Mouse (Mus musculus) heart, embryonic 15.5 days (tissue): ENCODE data around the gene Rad17. TPM values are rescaled to one million over a fixed set of nuclear protein-coding genes. Genes with fewer than 3 reads are reported as not detected.

ENCODE experiments used
- ATAC-seq: fragments of 200-750 bp; cut with Nextera tagmentation; replicated peaks from 2 replicates; pipeline ENCODE4 v1.8.0; 2017; ENCODE audit warnings: low read depth, moderate TSS enrichment; ENCODE audit not compliant: insufficient number of reproducible peaks, insufficient read depth, low FRiP score
- H3K27ac ChIP-seq: fragments of 300-500 bp; sonication (generic); 2 replicates; pipeline ENCODE4 v1.5.1; 2015; ENCODE audit warnings: mild to moderate bottlenecking, inconsistent platforms
- H3K27me3 ChIP-seq: fragments of 300-500 bp; sonication (generic); 2 replicates; pipeline ENCODE4 v1.6.1; 2015; ENCODE audit warnings: inconsistent platforms
- H3K36me3 ChIP-seq: fragments of 300-500 bp; sonication (generic); 2 replicates; pipeline ENCODE4 v1.6.1; 2015; ENCODE audit warnings: mild to moderate bottlenecking, inconsistent platforms
- H3K4me1 ChIP-seq: fragments of 300-500 bp; sonication (generic); replicated peaks from 2 replicates; pipeline ENCODE4 v1.6.1; 2015; ENCODE audit warnings: inconsistent platforms
- H3K4me2 ChIP-seq: fragments of 300-500 bp; sonication (generic); 2 replicates; pipeline ENCODE4 v1.6.1; 2015; ENCODE audit warnings: inconsistent platforms, mild to moderate bottlenecking, moderate library complexity
- H3K4me3 ChIP-seq: fragments of 300-500 bp; sonication (generic); 2 replicates; pipeline ENCODE4 v1.5.1; 2015; ENCODE audit warnings: mild to moderate bottlenecking, inconsistent platforms
- H3K9ac ChIP-seq: fragments of 300-500 bp; sonication (generic); 2 replicates; pipeline ENCODE4 v1.6.1; 2015; ENCODE audit warnings: mild to moderate bottlenecking, inconsistent platforms
- H3K9me3 ChIP-seq: fragments of 300-500 bp; sonication (generic); replicated peaks from 2 replicates; pipeline ENCODE4 v1.6.1; 2016; ENCODE audit warnings: inconsistent platforms
- WGBS: fragments of 180-500 bp; shearing (Covaris S2); methylation state at CpG from one replicate; pipeline ENCODE4 v1.1.7; 2015; ENCODE audit warnings: mixed read lengths; 5-methylcytosine and 5-hydroxymethylcytosine counted together
- polyA plus RNA-seq: library from polyadenylated mRNA; unstranded; fragments of >200 nt; fragmentation: Nextera tagmentation; extraction: Ambion mirVana; gene quantifications from 2 replicates; pipeline ENCODE4 v1.2.1, GENCODE M21; 2015

Gene Rad17
- 18.4 and 21.6 TPM in 2 replicates for polyA plus RNA-seq

DNA sequence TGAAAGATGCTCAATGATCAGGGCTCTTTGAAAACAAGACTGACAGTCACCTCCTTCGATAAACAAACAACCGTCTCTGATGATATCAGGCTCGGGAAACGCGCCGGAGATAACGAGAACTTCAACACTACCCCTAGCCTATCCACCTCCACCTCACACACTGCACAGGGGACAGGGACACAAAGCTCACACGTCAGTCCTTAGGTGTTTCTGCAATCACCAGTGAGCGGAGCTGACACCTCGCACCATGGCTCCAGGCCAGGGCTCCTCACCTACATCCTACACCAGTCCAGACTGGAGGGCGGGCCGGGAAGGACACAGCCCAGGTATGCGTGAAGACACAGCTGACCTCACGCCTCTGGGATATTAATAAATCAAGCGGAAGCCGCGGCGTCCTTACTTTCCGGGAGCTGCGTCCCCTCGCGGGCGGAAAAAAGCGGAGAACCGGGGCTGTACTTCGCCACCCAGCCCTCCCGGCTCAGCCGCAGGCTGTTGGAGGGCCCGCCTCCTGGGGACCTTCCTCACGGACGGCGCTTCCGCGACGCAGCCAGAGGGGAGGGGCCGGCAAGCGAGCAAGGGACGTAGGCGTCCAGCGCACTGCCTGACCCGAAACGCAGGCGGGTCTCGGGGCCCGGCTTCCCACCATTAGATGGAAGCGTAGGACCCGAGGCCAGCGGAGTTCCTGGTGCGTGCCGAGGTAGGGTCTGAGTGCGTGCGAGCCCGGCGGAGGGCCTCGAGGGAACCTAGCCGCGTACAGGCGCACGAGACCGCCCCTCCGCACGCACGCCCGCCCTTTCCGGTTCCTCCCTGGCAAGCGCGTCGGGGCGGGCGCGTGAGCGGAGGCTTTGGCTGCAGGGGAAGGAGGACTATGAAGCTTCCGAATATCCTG, at the start of gene Rad17, which contains the start of gene Ak6:
Gene Rad17, minus strand, starts transcription at position 502 of the 889 bp plus-strand sequence.
Gene Ak6, plus strand, starts transcription at position 430 of the 889 bp plus-strand sequence.
- H3K4me1 ChIP-seq: peaks cover 12% of the 10 kb centered on the region
- under 1% methylated on average over 69 of the region's 73 CpGs for WGBS
- ATAC-seq: peak; percentile 97
- peak within 1 kb of the TSS; percentile 86 for H3K9ac ChIP-seq
- peak within 1 kb of the TSS; percentile 78 for H3K4me2 ChIP-seq
- peak within 1 kb of the TSS; percentile 95 for H3K27ac ChIP-seq
- no peaks in the 10 kb centered on the region for H3K27me3 ChIP-seq
- H3K36me3 ChIP-seq: peaks cover 18% of the 10 kb centered on the region; the same call in 1 of the 2 replicates
- H3K4me3 ChIP-seq: peak within 1 kb of the TSS; percentile 98
- H3K9me3 ChIP-seq: no peaks in the 10 kb centered on the region

DNA sequence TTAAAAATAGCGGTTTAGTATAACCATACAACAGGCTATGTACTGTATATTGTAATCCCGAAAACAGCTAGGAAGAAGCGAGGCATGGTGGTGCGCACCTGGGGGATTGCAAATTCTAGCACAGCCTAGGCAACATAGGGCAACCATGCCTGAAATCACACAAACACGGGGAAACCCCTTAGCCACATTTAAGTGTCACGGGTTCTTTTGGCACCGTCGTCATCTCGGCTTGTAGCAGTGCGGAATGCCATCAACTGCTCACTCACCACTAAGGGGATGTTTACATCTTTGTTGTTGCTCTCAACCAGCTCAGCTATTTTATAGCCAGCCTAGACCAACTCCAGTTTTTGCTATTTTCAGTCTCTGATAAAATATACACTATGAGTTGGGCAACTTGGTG, 48.0 kb upstream of the Rad17 start:
- no peak overlapping the region for H3K4me3 ChIP-seq
- no peaks in the 10 kb centered on the region for H3K9me3 ChIP-seq
- no peak overlapping the region for H3K4me2 ChIP-seq
- H3K36me3 ChIP-seq: peaks cover 76% of the 10 kb centered on the region
- H3K27ac ChIP-seq: no peak overlapping the region
- H3K27me3 ChIP-seq: no peaks in the 10 kb centered on the region
- ATAC-seq: no peak
- H3K4me1 ChIP-seq: no peaks in the 10 kb centered on the region
- 90% methylated on average over 10 of the region's 10 CpGs for WGBS
- no peak overlapping the region for H3K9ac ChIP-seq

GRCm38 (mm10) chr13:100697541-100697940, 46.7 kb upstream of the Rad17 start:
- H3K4me2 ChIP-seq: no peak overlapping the region
- H3K9ac ChIP-seq: no peak overlapping the region
- H3K27me3 ChIP-seq: no peaks in the 10 kb centered on the region
- peaks cover 63% of the 10 kb centered on the region for H3K36me3 ChIP-seq
- ATAC-seq: no peak
- WGBS: 85% methylated on average over 3 of the region's 3 CpGs
- H3K9me3 ChIP-seq: no peaks in the 10 kb centered on the region
- H3K4me1 ChIP-seq: no peaks in the 10 kb centered on the region
- H3K27ac ChIP-seq: no peak overlapping the region
- H3K4me3 ChIP-seq: no peak overlapping the region

- ATAC-seq: no peak
- 66% methylated on average over 7 of the region's 7 CpGs for WGBS
- no peaks in the 10 kb centered on the region for H3K4me1 ChIP-seq
- H3K9ac ChIP-seq: no peak overlapping the region
- H3K4me3 ChIP-seq: no peak overlapping the region
- H3K27ac ChIP-seq: no peak overlapping the region
- no peaks in the 10 kb centered on the region for H3K9me3 ChIP-seq
- H3K27me3 ChIP-seq: no peaks in the 10 kb centered on the region
- no peaks in the 10 kb centered on the region for H3K36me3 ChIP-seq
- no peak overlapping the region for H3K4me2 ChIP-seq
These were observed 36.7 kb upstream of the Rad17 start for GRCm38 (mm10) chr13:100687513-100687912.

DNA sequence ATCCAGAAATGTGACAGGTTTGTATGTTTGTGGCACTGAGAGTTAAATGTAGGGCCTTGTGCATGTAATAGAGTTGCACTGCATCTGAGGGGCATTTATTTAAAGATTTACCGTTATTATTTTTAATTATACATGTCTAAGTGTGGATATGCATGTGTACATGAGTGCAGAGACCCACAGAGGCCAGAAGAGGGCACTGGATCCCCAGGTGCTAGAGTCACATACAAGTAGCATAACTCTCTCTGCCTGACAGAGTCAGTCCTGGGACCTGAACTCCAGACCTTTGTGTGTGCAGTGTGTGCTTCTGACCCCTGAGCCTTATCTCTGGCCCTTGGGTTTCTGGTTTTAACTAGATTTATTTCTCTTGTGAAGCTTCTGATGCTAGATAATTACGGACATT, 33.5 kb upstream of the Rad17 start:
- WGBS: 68% methylated on average over 2 of the region's 2 CpGs
- Histone ChIP-seq H3K4me2 (no peak overlapping the region), H3K4me1 (no peaks in the 10 kb centered on the region), H3K27ac (no peak overlapping the region), H3K27me3 (no peaks in the 10 kb centered on the region), H3K9ac (no peak overlapping the region), H3K36me3 (no peaks in the 10 kb centered on the region), H3K9me3 (no peaks in the 10 kb centered on the region), H3K4me3 (no peak overlapping the region)
- no peak for ATAC-seq

DNA sequence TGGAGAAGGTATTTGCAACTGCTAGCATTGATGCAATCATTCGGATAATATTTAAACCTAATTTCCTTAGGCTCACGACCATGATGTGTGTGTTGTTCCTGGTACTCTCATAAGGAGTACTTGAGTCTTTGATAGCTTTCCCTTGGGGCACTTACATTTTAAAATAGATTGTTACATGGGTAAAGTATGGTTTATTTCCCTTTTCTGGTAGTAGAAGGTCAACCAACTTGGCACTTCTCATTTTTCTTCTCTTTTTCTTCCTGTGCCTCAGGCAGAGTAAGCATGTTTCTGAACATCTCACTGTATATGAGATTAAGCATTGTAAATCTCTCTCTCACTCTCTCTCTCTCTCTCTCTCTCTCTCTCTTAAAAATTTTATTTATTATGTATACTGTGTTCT, 32.0 kb upstream of the Rad17 start:
- no peaks in the 10 kb centered on the region for H3K9me3 ChIP-seq
- ATAC-seq: no peak
- H3K9ac ChIP-seq: no peak overlapping the region
- 82% methylated on average over 2 of the region's 2 CpGs for WGBS
- H3K27me3 ChIP-seq: no peaks in the 10 kb centered on the region
- no peaks in the 10 kb centered on the region for H3K36me3 ChIP-seq
- H3K27ac ChIP-seq: no peak overlapping the region
- no peaks in the 10 kb centered on the region for H3K4me1 ChIP-seq
- no peak overlapping the region for H3K4me2 ChIP-seq
- H3K4me3 ChIP-seq: no peak overlapping the region

DNA sequence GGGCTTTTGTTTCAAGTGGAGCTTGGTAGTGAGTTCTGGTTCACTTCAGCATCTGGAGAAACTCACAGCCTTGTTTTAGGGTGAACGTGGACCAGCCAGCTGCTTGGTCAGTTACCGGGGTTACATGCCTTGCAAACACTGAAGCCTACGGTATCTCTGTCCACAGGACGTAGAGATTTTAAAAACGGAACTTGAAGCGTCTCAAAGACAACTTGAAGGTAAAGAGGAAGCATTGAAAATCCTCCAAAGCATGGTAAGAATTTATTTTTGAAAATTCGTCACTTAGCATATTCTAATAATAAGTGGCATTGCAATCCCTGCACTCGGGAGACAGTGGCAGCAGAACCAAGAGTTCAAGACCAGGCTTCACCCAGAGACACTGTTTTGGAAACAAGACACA, 30.8 kb upstream of the Rad17 start:
- Histone ChIP-seq H3K4me1 (no peaks in the 10 kb centered on the region), H3K27ac (no peak overlapping the region), H3K36me3 (no peaks in the 10 kb centered on the region), H3K4me3 (no peak overlapping the region), H3K9ac (no peak overlapping the region), H3K4me2 (no peak overlapping the region), H3K9me3 (no peaks in the 10 kb centered on the region), H3K27me3 (no peaks in the 10 kb centered on the region)
- no peak for ATAC-seq
- WGBS: 84% methylated on average over 8 of the region's 8 CpGs

DNA sequence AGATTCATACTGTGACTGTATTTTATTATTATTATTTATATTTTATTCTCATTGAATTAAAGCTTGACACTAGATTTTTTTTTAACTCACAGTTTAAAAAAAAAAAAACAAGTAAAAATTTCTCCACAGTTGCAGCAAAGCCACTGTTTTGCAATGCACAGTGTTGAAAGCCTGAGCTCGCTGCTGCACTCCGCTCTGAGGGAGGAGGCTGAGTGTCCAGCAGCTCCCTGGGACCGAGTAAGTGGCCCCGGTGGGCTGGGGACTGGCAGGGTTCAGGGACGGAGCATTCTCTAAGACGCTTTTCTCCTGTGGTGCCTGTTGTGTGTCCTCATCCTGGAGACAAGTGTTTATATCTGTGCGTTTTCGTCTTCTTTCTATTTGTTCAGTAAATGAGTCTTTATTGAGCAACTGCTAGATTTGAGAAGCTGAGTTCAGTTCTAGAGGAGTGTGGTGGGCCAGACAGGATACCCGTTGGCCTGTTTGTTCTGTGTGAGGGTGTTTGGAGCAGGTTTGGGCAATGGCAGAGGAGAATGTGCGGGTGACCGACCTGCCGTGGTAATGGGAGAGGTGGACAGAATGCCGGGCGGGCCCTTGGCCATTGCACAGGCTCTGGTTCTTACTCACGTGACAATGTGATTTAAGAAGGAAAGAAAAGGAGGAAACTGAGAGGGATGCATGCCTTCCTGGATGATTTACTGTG, 25.2 kb upstream of the Rad17 start:
- H3K27ac ChIP-seq: no peak overlapping the region
- H3K4me2 ChIP-seq: no peak overlapping the region
- no peak overlapping the region for H3K9ac ChIP-seq
- no peak overlapping the region for H3K4me3 ChIP-seq
- H3K36me3 ChIP-seq: no peaks in the 10 kb centered on the region
- no peaks in the 10 kb centered on the region for H3K27me3 ChIP-seq
- no peaks in the 10 kb centered on the region for H3K9me3 ChIP-seq
- WGBS: 81% methylated on average over 15 of the region's 15 CpGs
- ATAC-seq: no peak
- no peaks in the 10 kb centered on the region for H3K4me1 ChIP-seq

DNA sequence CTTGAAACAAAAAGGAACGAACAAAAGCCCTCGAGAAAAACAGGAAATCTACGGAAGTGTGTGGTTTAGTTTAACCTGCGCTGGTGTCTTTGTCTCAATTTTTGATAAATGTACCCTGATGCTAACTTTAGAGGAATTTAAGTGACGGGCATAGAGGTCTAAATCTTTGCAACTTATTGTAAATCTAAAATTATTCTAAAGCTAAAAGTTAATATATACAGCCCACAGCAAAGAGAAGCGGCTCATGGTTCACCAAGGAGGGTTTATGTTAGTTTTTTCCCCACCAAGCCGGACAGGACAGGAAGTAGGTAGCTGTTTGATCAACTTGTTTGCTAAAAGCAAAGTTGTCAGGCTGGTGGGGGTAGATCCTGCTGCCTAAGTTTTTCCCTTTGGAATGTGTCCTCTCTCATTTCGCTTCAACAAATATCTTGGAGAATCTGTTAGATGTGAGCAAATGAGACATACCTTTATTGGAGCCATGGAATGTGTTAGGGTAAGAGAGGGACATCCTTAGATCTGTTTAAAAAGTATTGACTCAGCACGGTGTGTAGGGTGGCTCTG, 19.4 kb upstream of the Rad17 start:
- no peak for ATAC-seq
- 51% methylated on average over 9 of the region's 9 CpGs for WGBS
- peak overlapping the region; percentile 62; the same call in 1 of the 2 replicates for H3K9ac ChIP-seq
- peak overlapping the region; percentile 76 for H3K4me2 ChIP-seq
- no peaks in the 10 kb centered on the region for H3K9me3 ChIP-seq
- peak overlapping the region; percentile 66 for H3K4me3 ChIP-seq
- peak overlapping the region; percentile 48; the same call in 1 of the 2 replicates for H3K27ac ChIP-seq
- peaks cover 11% of the 10 kb centered on the region; the same call in 1 of the 2 replicates for H3K36me3 ChIP-seq
- H3K27me3 ChIP-seq: no peaks in the 10 kb centered on the region
- H3K4me1 ChIP-seq: 0 out of 2 replicates have a peak, but pooled peaks cover 5% of the 10 kb centered on the region

DNA sequence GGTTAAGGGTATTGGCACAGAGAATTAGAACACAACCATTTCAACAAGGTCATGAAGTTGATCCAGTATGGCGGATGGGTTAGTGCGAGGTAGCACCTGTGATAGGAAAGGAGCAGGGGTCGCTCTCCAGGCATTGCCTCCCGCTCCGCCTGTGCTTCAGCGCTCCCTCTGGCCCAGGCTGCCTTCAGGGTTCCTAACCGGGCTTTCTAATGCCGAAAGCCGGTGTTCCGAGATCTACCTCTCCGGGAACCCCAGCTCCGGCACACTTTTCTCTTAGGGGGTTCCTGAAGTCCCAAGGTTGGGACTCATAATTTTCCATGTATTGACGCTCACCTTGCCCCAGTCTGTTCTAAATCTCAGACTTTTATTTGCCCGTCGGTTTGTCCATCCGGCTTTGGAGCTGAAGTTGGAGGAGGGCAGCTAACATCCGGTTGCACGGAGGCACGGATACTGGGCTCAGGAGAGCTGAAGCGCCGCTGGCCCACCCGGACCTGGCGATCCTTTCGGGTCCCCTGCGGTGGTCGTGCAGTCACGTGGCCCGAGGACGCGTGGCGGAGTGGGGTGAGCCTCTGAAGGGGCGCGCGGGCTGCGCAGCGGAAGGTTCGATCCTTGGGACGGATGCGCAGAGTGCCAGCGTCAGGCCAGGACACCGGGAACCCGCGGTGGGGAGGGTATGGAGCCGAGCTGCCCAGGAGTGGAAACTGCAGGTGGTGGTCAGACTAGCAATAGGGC, 18.6 kb upstream of the Rad17 start, which contains the start of gene Ccdc125:
Gene Ccdc125, plus strand, starts transcription at position 427 of the 732 bp plus-strand sequence.
- Histone ChIP-seq H3K4me3 (peak within 1 kb of the TSS; percentile 66), H3K9me3 (no peaks in the 10 kb centered on the region), H3K9ac (peak within 1 kb of the TSS; percentile 62), H3K4me2 (peak within 1 kb of the TSS; percentile 76), H3K36me3 (peaks cover 11% of the 10 kb centered on the region; the same call in 1 of the 2 replicates), H3K4me1 (0 out of 2 replicates have a peak, but pooled peaks cover 5% of the 10 kb centered on the region), H3K27me3 (no peaks in the 10 kb centered on the region), H3K27ac (peak within 1 kb of the TSS; percentile 48)
- under 1% methylated on average over 44 of the region's 44 CpGs for WGBS
- peak; percentile 53; the same call in 1 of the 2 replicates for ATAC-seq
